Mouse (Mus musculus) urinary bladder, postnatal 4 days (tissue): ENCODE measurements around the gene Glrx5.

Experiments
- DNase-seq, 2 experiments: peaks; one replicate each; pipeline ENCODE4 v3.0.0; 2021 to 2022; ENCODE audit warnings: low spot score in 2 of 2

The Glrx5 gene

GRCm38 (mm10) chr12:105031081-105032058 lies 1.1 kb upstream of the Glrx5 start:
- no peak for DNase-seq

- DNase-seq = no peak
These were observed 616 bp downstream of the Glrx5 start for GRCm38 (mm10) chr12:105032832-105033775.

- no peak for DNase-seq
These were observed 1.8 kb downstream of the Glrx5 start for GRCm38 (mm10) chr12:105034130-105034769.

GRCm38 (mm10) chr12:105038211-105038610 lies 5.7 kb downstream of the Glrx5 start:
- no peak for DNase-seq

- DNase-seq = no peak
These were observed 6.4 kb downstream of the Glrx5 start for GRCm38 (mm10) chr12:105038918-105039317.

GRCm38 (mm10) chr12:105039578-105040289 lies 7.2 kb downstream of the Glrx5 start:
- no peak for DNase-seq

GRCm38 (mm10) chr12:105040950-105041349 lies 8.5 kb downstream of the Glrx5 start:
- no peak for DNase-seq

GRCm38 (mm10) chr12:105043081-105043480 lies 10.6 kb downstream of the Glrx5 start:
- DNase-seq = no peak

- DNase-seq = no peak
These were observed 12.3 kb downstream of the Glrx5 start for GRCm38 (mm10) chr12:105044775-105045174.

- no peak for DNase-seq
These were observed 15.9 kb downstream of the Glrx5 start for GRCm38 (mm10) chr12:105048301-105048863.

- DNase-seq = no peak
These were observed 17.3 kb downstream of the Glrx5 start for GRCm38 (mm10) chr12:105049813-105050212.

- DNase-seq = no peak
These were observed 18.4 kb downstream of the Glrx5 start for GRCm38 (mm10) chr12:105050898-105051297.

- DNase-seq = no peak
These were observed 21.6 kb downstream of the Glrx5 start for GRCm38 (mm10) chr12:105054041-105054440.

- no peak for DNase-seq
These were observed 22.8 kb downstream of the Glrx5 start for GRCm38 (mm10) chr12:105055308-105055707.

- no peak for DNase-seq
These were observed 27.5 kb downstream of the Glrx5 start for GRCm38 (mm10) chr12:105060006-105060405.

- DNase-seq = no peak
These were observed 31.0 kb downstream of the Glrx5 start for GRCm38 (mm10) chr12:105063201-105064134.

GRCm38 (mm10) chr12:105064168-105064567 lies 31.7 kb downstream of the Glrx5 start:
- DNase-seq = no peak

- DNase-seq = no peak
These were observed 32.6 kb downstream of the Glrx5 start for GRCm38 (mm10) chr12:105065119-105065518.

GRCm38 (mm10) chr12:105066523-105066922 lies 34.0 kb downstream of the Glrx5 start:
- DNase-seq = no peak

GRCm38 (mm10) chr12:105068911-105069310 lies 36.4 kb downstream of the Glrx5 start:
- DNase-seq = no peak
